Mouse (Mus musculus): ENCODE data around the gene Dis3l.

DNA sequence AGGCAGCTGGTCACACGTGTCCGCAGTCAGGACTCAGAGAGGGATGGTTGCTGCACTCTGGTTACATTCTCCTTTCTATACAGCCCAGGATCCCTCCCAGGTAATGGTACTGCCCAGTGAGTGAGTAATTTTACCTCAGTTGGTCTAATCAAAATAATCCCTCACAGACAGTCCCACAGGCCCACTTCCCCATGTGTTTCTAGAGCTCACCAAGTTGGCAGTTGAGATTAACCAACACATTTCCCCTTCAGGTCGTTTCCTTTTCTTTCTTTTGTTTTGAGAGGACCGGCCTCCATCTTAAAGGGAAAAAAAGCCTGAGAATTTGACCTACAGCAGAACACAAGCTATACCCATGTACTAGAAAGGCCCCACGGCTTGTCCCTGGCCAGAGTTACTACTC, 4.8 kb upstream of the Dis3l start:
- TF ChIP-seq CTCF (IDR thresholded peaks at IDR 0.05; ENCODE audit: control insufficient read depth, insufficient read depth, insufficient replicate concordance, low read depth, low read length), result no peak
- no peak for TF ChIP-seq POLR2A (IDR thresholded peaks at IDR 0.05; ENCODE audit: control insufficient read depth, low read depth, low read length)
